Mouse (Mus musculus) ES-E14 (cell line): ENCODE results near the gene Them7. TPM values are rescaled to one million over a fixed set of nuclear protein-coding genes. Genes with fewer than 3 reads are reported as not detected.

Experiments
- DNase-seq: peaks from one replicate; pipeline ENCODE4 v3.0.0-alpha.2; 2013; ENCODE audit warnings: low read depth, low spot score
- H3K27ac ChIP-seq: 2 replicates; pipeline ENCODE4 v1.5.1; 2012; ENCODE audit warnings: low read depth, mild to moderate bottlenecking, low read length, moderate library complexity, mixed read lengths; ENCODE audit not compliant: poor library complexity, insufficient read depth, severe bottlenecking
- H3K36me3 ChIP-seq: 2 replicates; pipeline ENCODE4 v1.6.1; 2012; ENCODE audit warnings: mild to moderate bottlenecking, low read length, moderate library complexity, mixed read lengths; ENCODE audit not compliant: control insufficient read depth, poor library complexity, insufficient read depth, severe bottlenecking
- H3K4me1 ChIP-seq, 2 experiments: fragments of 150-350 bp in 1 of 2; sonication (generic) in 1 of 2; 2 replicates each; pipeline ENCODE4 v1.6.1; 2012; ENCODE audit warnings: low read length in 2 of 2, mild to moderate bottlenecking in 1 of 2, mixed read lengths in 1 of 2; ENCODE audit not compliant: control insufficient read depth in 2 of 2, insufficient read depth in 2 of 2, poor library complexity in 1 of 2
- H3K4me3 ChIP-seq, 2 experiments: fragments of 150-350 bp in 1 of 2; sonication (generic) in 1 of 2; 2 replicates each; pipeline ENCODE4 v1.5.1; 2012; ENCODE audit warnings: low read length in 2 of 2, low read depth in 1 of 2, mild to moderate bottlenecking in 1 of 2, mixed read lengths in 1 of 2; ENCODE audit not compliant: insufficient read depth in 1 of 2, poor library complexity in 1 of 2, severe bottlenecking in 1 of 2
- H3K9ac ChIP-seq: 2 replicates; pipeline ENCODE4 v1.6.1; 2012; ENCODE audit warnings: low read depth, mild to moderate bottlenecking, low read length, mixed read lengths; ENCODE audit not compliant: poor library complexity, insufficient read depth, severe bottlenecking
- H3K9me3 ChIP-seq: fragments of 150-350 bp; sonication (generic); 2 replicates; pipeline ENCODE4 v1.6.1; 2012; ENCODE audit warnings: low read depth, mild to moderate bottlenecking, low read length; ENCODE audit not compliant: control insufficient read depth, insufficient read depth
- CHD2 ChIP-seq: IDR thresholded peaks from 2 replicates; pipeline ENCODE4 v1.6.1; 2014; ENCODE audit warnings: mild to moderate bottlenecking, low read depth, low read length, inconsistent platforms
- HCFC1 ChIP-seq: IDR thresholded peaks from 2 replicates; pipeline ENCODE4 v1.6.1; 2012; ENCODE audit warnings: low read length, inconsistent platforms, borderline replicate concordance; ENCODE audit not compliant: insufficient read depth
- MAFK ChIP-seq: IDR thresholded peaks from 2 replicates; pipeline ENCODE4 v1.6.1; 2014; ENCODE audit warnings: mild to moderate bottlenecking, low read depth, low read length, inconsistent platforms; ENCODE audit not compliant: insufficient read depth
- ZC3H11A ChIP-seq: IDR thresholded peaks from 2 replicates; pipeline ENCODE4 v1.6.1; 2012; ENCODE audit warnings: low read depth, mild to moderate bottlenecking, inconsistent platforms, low read length, borderline replicate concordance
- ZNF384 ChIP-seq: IDR thresholded peaks from 2 replicates; pipeline ENCODE4 v1.6.1; 2012; ENCODE audit warnings: low read depth, low read length, inconsistent platforms
- in situ Hi-C, 2 experiments: fragments of 600-800 bp; cut with MboI; formaldehyde crosslinking; loops; one replicate each; pipeline ENCODE4 v1.15.1; 2025; ENCODE audit warnings: low sequenced_read_pairs in 2 of 2, inconsistent platforms in 1 of 2; ENCODE audit not compliant: unreplicated experiment in 2 of 2
- total RNA-seq: library from RNA; depleted of rRNA; stranded (reverse); fragments of 300-350 nt; gene quantifications from 2 replicates; pipeline ENCODE4 v1.2.3, GENCODE M21; 2012

Gene Them7
- total RNA-seq, 1 experiment = not detected

GRCm38 (mm10) chr2:105317556-105318184 is 93.5 kb downstream of the Them7 start:
- no peaks in the 10 kb centered on the region for H3K4me1 ChIP-seq
- H3K27ac ChIP-seq = no peak overlapping the region
- no peak overlapping the region for H3K9ac ChIP-seq
- H3K36me3 ChIP-seq = no peaks in the 10 kb centered on the region
- TF ChIP-seq HCFC1 = no peak
- TF ChIP-seq ZC3H11A = no peak
- TF ChIP-seq MAFK = no peak
- TF ChIP-seq ZNF384 = no peak
- no peak for TF ChIP-seq CHD2
- in situ Hi-C loops = no loop called here
- no peak for DNase-seq
- no peaks in the 10 kb centered on the region for H3K9me3 ChIP-seq
- no peak overlapping the region for H3K4me3 ChIP-seq

- no peak for TF ChIP-seq MAFK
- TF ChIP-seq ZC3H11A = no peak
- no peak for TF ChIP-seq CHD2
- TF ChIP-seq HCFC1 = no peak
- TF ChIP-seq ZNF384 = no peak
- H3K9ac ChIP-seq = no peak overlapping the region
- no peak for DNase-seq
- no peak overlapping the region for H3K27ac ChIP-seq
- H3K9me3 ChIP-seq = no peaks in the 10 kb centered on the region
- H3K4me1 ChIP-seq = no peaks in the 10 kb centered on the region
- no peak overlapping the region for H3K4me3 ChIP-seq
- in situ Hi-C loops = loop anchor here in 1 of 2 experiments (25.0 kb wide), 2 partner anchors 761 to 861 kb away; no protein-coding TSS in a partner anchor
- H3K36me3 ChIP-seq = no peaks in the 10 kb centered on the region
Observed at GRCm38 (mm10) chr2:105326067-105326466, 101.9 kb downstream of the Them7 start.

- H3K4me1 ChIP-seq = no peaks in the 10 kb centered on the region
Observed at GRCm38 (mm10) chr2:105330024-105330423, 105.9 kb downstream of the Them7 start.

GRCm38 (mm10) chr2:105333107-105333506 is 109.0 kb downstream of the Them7 start:
- Histone ChIP-seq H3K36me3 (no peaks in the 10 kb centered on the region), H3K9me3 (no peaks in the 10 kb centered on the region), H3K4me1 (no peaks in the 10 kb centered on the region), H3K4me3 (no peak overlapping the region), H3K9ac (no peak overlapping the region), H3K27ac (no peak overlapping the region)
- in situ Hi-C loops = loop anchor here in 1 of 2 experiments (25.0 kb wide), 2 partner anchors 754 to 854 kb away; no protein-coding TSS in a partner anchor
- TF ChIP-seq CHD2 = no peak
- no peak for DNase-seq

More at GRCm38 (mm10) chr2:105330024-105330423, 105.9 kb downstream of the Them7 start:
- Histone ChIP-seq H3K36me3 (no peaks in the 10 kb centered on the region), H3K4me3 (no peak overlapping the region), H3K9ac (no peak overlapping the region), H3K9me3 (no peaks in the 10 kb centered on the region), H3K27ac (no peak overlapping the region)
- in situ Hi-C loops = loop anchor here in 1 of 2 experiments (25.0 kb wide), 2 partner anchors 757 to 857 kb away; no protein-coding TSS in a partner anchor
- TF ChIP-seq HCFC1 (no peak), MAFK (no peak), ZNF384 (no peak), CHD2 (no peak), ZC3H11A (no peak)
- no peak for DNase-seq
